In the genomic region with DNA sequence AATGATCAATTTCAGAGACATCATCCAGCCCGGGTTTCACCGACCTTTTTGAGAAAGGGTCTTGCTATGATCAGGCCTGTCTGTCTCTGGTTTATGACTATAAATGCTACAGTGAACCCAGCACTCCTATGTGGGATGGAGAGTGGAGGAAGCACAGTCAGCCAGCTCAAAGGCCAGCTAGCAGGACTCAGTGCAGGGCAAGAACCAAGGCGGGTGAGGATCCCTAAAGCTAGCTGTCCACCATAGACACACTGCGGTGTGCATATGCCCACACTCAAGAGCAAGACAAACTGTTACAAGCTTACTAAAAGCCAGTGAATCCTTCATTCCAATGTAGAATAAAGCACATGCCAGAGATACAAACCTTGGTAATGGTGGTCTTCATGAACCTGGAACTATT, we compare ENCODE assay signal across 22 mouse cellular contexts.
"Had no signal": no experiment of that assay in that cellular context is flagged by ENCODE, and none has a peak within 500 bp of the region (broad histone marks: within the 10 kb centered on the region; RNA-seq: fewer than 3 reads in every experiment).

No protein-coding gene starts in this region.

- H3K27me3 ChIP-seq: heart, embryonic 13.5 days; heart, embryonic 15.5 days; hindbrain, embryonic 13.5 days; hindbrain, embryonic 15.5 days; kidney, embryonic 15.5 days; limb, embryonic 13.5 days; limb, embryonic 15.5 days had no signal

- DNase-seq: gastrocnemius, postnatal 14 days; gastrocnemius, postnatal 36 days; heart, adult 11 months; heart, adult 2 months; heart, postnatal 14 days; heart, postnatal 36 days; kidney, adult 11 months; kidney, adult 2 months; kidney, adult 9 months; kidney, postnatal 14 days; kidney, postnatal 4 days; left cerebral cortex, postnatal 4 days had no signal

- H3K9me3 ChIP-seq: heart, embryonic 13.5 days; heart, embryonic 15.5 days; hindbrain, embryonic 13.5 days; hindbrain, embryonic 15.5 days; kidney, embryonic 15.5 days; limb, embryonic 13.5 days; limb, embryonic 15.5 days had no signal

- H3K9ac ChIP-seq: heart, embryonic 13.5 days; heart, embryonic 15.5 days; hindbrain, embryonic 13.5 days; hindbrain, embryonic 15.5 days; kidney, embryonic 15.5 days; limb, embryonic 13.5 days; limb, embryonic 15.5 days had no signal

- H3K4me3 ChIP-seq: heart, adult 2 months; heart, embryonic 13.5 days; heart, embryonic 15.5 days; hindbrain, embryonic 13.5 days; hindbrain, embryonic 15.5 days; kidney, embryonic 15.5 days; layer of hippocampus, adult 2 months; limb, embryonic 13.5 days; limb, embryonic 15.5 days had no signal

- H3K27ac ChIP-seq: heart, adult 2 months; heart, embryonic 13.5 days; heart, embryonic 15.5 days; hindbrain, embryonic 13.5 days; hindbrain, embryonic 15.5 days; hindbrain, postnatal 0 days; kidney, embryonic 15.5 days; kidney, postnatal 0 days; layer of hippocampus, adult 2 months; limb, embryonic 13.5 days; limb, embryonic 15.5 days had no signal
